Mouse (Mus musculus) small intestine, adult 2 months (tissue): Measurements from ENCODE around the gene Cyb5r3.

Source experiments
- CTCF ChIP-seq: fragments of 200-500 bp; IDR thresholded peaks from 2 replicates; pipeline ENCODE4 v1.5.1; 2012; ENCODE audit warnings: low read depth, mild to moderate bottlenecking, control low read depth, inconsistent platforms, low read length, moderate library complexity, mixed read lengths; ENCODE audit not compliant: insufficient replicate concordance, insufficient read length; ENCODE audit errors: extremely low read depth
- POLR2A ChIP-seq: fragments of 200-500 bp; IDR thresholded peaks from 2 replicates; pipeline ENCODE4 v1.6.1; 2012; ENCODE audit warnings: low read depth, mild to moderate bottlenecking, control low read depth, inconsistent platforms, low read length, moderate library complexity

DNA sequence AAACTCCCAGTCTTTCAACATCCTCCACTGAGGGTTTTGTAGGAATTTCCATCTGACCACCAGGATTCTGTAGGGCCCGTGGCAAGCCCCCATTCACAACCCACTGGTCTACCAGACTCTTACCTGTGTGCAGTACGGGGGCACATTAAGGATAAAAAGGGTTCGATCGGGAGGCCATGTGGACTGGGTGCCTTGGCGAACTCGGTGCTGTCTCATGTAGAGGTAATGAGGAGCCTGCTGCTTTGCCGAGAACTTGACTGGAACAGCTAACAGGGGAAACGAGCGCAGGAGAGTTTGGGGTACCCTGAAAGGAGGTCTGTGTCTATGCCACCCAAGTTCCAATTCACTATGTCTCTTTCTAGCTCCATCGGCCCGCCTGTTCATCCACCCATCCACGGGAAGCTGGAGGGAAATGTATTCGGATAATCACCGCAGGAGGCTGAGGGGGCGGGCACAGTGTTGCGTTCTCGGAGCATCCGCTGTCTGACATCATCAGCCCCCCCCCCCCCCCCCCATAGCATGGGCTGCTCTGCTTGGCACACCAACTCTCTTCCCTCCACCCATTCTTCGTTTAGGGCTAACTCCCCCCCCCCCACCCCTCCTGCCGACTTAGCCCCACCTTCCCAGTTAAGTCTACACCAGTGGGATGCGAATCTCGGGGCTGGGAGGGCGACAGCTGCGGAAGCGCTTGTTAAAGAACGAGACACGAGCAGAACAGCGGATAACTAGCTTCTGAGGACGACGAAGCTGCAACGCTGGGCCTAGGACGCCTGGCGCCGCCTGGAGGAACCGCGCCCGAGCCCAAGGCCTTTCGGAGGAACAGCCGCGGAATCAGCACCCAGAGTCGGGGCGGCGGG is 50.5 kb downstream of the Cyb5r3 start:
- TF ChIP-seq CTCF = no peak
- TF ChIP-seq POLR2A = no peak
